Mouse (Mus musculus): ENCODE results near the gene Cenpv. TPM values are rescaled to one million over a fixed set of nuclear protein-coding genes. Genes with fewer than 3 reads are reported as not detected.

The Cenpv gene
- polyA plus RNA-seq, 2 experiments: 22.3 to 26.6 TPM

GRCm38 (mm10) chr11:62537590-62537989 lies 1.5 kb downstream of the Cenpv start:
- no peak for ATAC-seq (ENCODE audit: insufficient read depth)
- H3K9me3 ChIP-seq (ENCODE audit: control insufficient read depth, low read length): no peaks in the 10 kb centered on the region
- no peak for TF ChIP-seq CTCF (IDR thresholded peaks at IDR 0.05; ENCODE audit: low read depth)
- TF ChIP-seq EP300 (IDR thresholded peaks at IDR 0.05; ENCODE audit: low read depth): no peak
- DNase-seq (ENCODE audit: low read depth in 3 of 3, low spot score in 3 of 3): no peak
- H3K27ac ChIP-seq: no peak overlapping the region
- 23% methylated on average over 7 of the region's 7 CpGs for WGBS (ENCODE audit: insufficient replicate concordance)
- H3K9ac ChIP-seq (replicated peaks): 0 out of 2 replicates have a peak overlapping the region, but pooled peaks have one; percentile 14
- H3K4me1 ChIP-seq (replicated peaks; ENCODE audit: control insufficient read depth in 2 of 2, insufficient read depth in 2 of 2, low read length in 1 of 2): peaks cover 0 to 7% of the 10 kb centered on the region in 2 experiments; a peak in 3 of 4 replicates
- peak overlapping the region; percentile 74 for H3K4me2 ChIP-seq (ENCODE audit: low read depth)
- H3K27me3 ChIP-seq (ENCODE audit: control insufficient read depth, insufficient read depth, low read length): peaks cover 4% of the 10 kb centered on the region
- peak overlapping the region; percentile 3 to 77; a peak in 3 of 4 replicates for H3K4me3 ChIP-seq (ENCODE audit: insufficient read depth in 1 of 2, low read depth in 2 of 2, low read length in 2 of 2)
- no peaks in the 10 kb centered on the region; the same call in 1 of the 2 replicates for H3K36me3 ChIP-seq (replicated peaks; ENCODE audit: control insufficient read depth, insufficient read depth, low read depth)

GRCm38 (mm10) chr11:62537089-62537488 lies 2.0 kb downstream of the Cenpv start:
- H3K4me2 ChIP-seq (ENCODE audit: low read depth): peak overlapping the region; percentile 74
- TF ChIP-seq EP300 (IDR thresholded peaks at IDR 0.05; ENCODE audit: low read depth) (no peak), CTCF (IDR thresholded peaks at IDR 0.05; ENCODE audit: low read depth) (no peak)
- no peak for DNase-seq (ENCODE audit: low read depth in 3 of 3, low spot score in 3 of 3)
- no peaks in the 10 kb centered on the region for H3K9me3 ChIP-seq (ENCODE audit: control insufficient read depth, low read length)
- 80% methylated on average over 8 of the region's 8 CpGs for WGBS (ENCODE audit: insufficient replicate concordance)
- peaks cover 0 to 7% of the 10 kb centered on the region in 2 experiments; a peak in 3 of 4 replicates for H3K4me1 ChIP-seq (replicated peaks; ENCODE audit: control insufficient read depth in 2 of 2, insufficient read depth in 2 of 2, low read length in 1 of 2)
- peaks cover 4% of the 10 kb centered on the region for H3K27me3 ChIP-seq (ENCODE audit: control insufficient read depth, insufficient read depth, low read length)
- H3K27ac ChIP-seq: no peak overlapping the region
- no peaks in the 10 kb centered on the region; the same call in 1 of the 2 replicates for H3K36me3 ChIP-seq (replicated peaks; ENCODE audit: control insufficient read depth, insufficient read depth, low read depth)
- no peak overlapping the region for H3K9ac ChIP-seq (replicated peaks)
- no peak overlapping the region for H3K4me3 ChIP-seq (ENCODE audit: insufficient read depth in 1 of 2, low read depth in 2 of 2, low read length in 2 of 2)
- ATAC-seq (ENCODE audit: insufficient read depth): no peak

GRCm38 (mm10) chr11:62522283-62522682 lies 16.8 kb downstream of the Cenpv start:
- H3K36me3 ChIP-seq (replicated peaks; ENCODE audit: control insufficient read depth, insufficient read depth, low read depth): no peaks in the 10 kb centered on the region
- no peaks in the 10 kb centered on the region for H3K4me1 ChIP-seq (replicated peaks; ENCODE audit: control insufficient read depth in 2 of 2, insufficient read depth in 2 of 2, low read length in 1 of 2)
- no peak for DNase-seq (ENCODE audit: low read depth in 3 of 3, low spot score in 3 of 3)
- H3K4me2 ChIP-seq (ENCODE audit: low read depth): no peak overlapping the region
- TF ChIP-seq CTCF (IDR thresholded peaks at IDR 0.05; ENCODE audit: low read depth) (no peak), EP300 (IDR thresholded peaks at IDR 0.05; ENCODE audit: low read depth) (no peak)
- no peak for ATAC-seq (ENCODE audit: insufficient read depth)
- H3K4me3 ChIP-seq (ENCODE audit: insufficient read depth in 1 of 2, low read depth in 2 of 2, low read length in 2 of 2): no peak overlapping the region
- H3K9ac ChIP-seq (replicated peaks): no peak overlapping the region
- no peak overlapping the region for H3K27ac ChIP-seq
- no peaks in the 10 kb centered on the region for H3K9me3 ChIP-seq (ENCODE audit: control insufficient read depth, low read length)
- 24% methylated on average over 2 of the region's 2 CpGs for WGBS (ENCODE audit: insufficient replicate concordance)
- no peaks in the 10 kb centered on the region for H3K27me3 ChIP-seq (ENCODE audit: control insufficient read depth, insufficient read depth, low read length)

GRCm38 (mm10) chr11:62518991-62519390 lies 20.1 kb downstream of the Cenpv start:
- no peak overlapping the region for H3K9ac ChIP-seq (replicated peaks)
- no peak overlapping the region for H3K4me2 ChIP-seq (ENCODE audit: low read depth)
- H3K36me3 ChIP-seq (replicated peaks; ENCODE audit: control insufficient read depth, insufficient read depth, low read depth): no peaks in the 10 kb centered on the region
- H3K4me3 ChIP-seq (ENCODE audit: insufficient read depth in 1 of 2, low read depth in 2 of 2, low read length in 2 of 2): no peak overlapping the region
- no peaks in the 10 kb centered on the region for H3K27me3 ChIP-seq (ENCODE audit: control insufficient read depth, insufficient read depth, low read length)
- ATAC-seq (ENCODE audit: insufficient read depth): no peak
- no peak for TF ChIP-seq CTCF (IDR thresholded peaks at IDR 0.05; ENCODE audit: low read depth)
- TF ChIP-seq EP300 (IDR thresholded peaks at IDR 0.05; ENCODE audit: low read depth): no peak
- no peaks in the 10 kb centered on the region for H3K9me3 ChIP-seq (ENCODE audit: control insufficient read depth, low read length)
- no peaks in the 10 kb centered on the region for H3K4me1 ChIP-seq (replicated peaks; ENCODE audit: control insufficient read depth in 2 of 2, insufficient read depth in 2 of 2, low read length in 1 of 2)
- WGBS (ENCODE audit: insufficient replicate concordance): 57% methylated on average over 2 of the region's 2 CpGs
- no peak for DNase-seq (ENCODE audit: low read depth in 3 of 3, low spot score in 3 of 3)
- no peak overlapping the region for H3K27ac ChIP-seq

- Histone ChIP-seq H3K4me3 (ENCODE audit: insufficient read depth in 1 of 2, low read depth in 2 of 2, low read length in 2 of 2) (no peak overlapping the region), H3K9ac (replicated peaks) (no peak overlapping the region), H3K27ac (no peak overlapping the region), H3K4me1 (replicated peaks; ENCODE audit: control insufficient read depth in 2 of 2, insufficient read depth in 2 of 2, low read length in 1 of 2) (no peaks in the 10 kb centered on the region), H3K27me3 (ENCODE audit: control insufficient read depth, insufficient read depth, low read length) (no peaks in the 10 kb centered on the region), H3K9me3 (ENCODE audit: control insufficient read depth, low read length) (no peaks in the 10 kb centered on the region), H3K4me2 (ENCODE audit: low read depth) (no peak overlapping the region), H3K36me3 (replicated peaks; ENCODE audit: control insufficient read depth, insufficient read depth, low read depth) (no peaks in the 10 kb centered on the region)
- ATAC-seq (ENCODE audit: insufficient read depth) (no peak), DNase-seq (ENCODE audit: low read depth in 3 of 3, low spot score in 3 of 3) (no peak)
- TF ChIP-seq EP300 (IDR thresholded peaks at IDR 0.05; ENCODE audit: low read depth) (no peak), CTCF (IDR thresholded peaks at IDR 0.05; ENCODE audit: low read depth) (no peak)
- WGBS (ENCODE audit: insufficient replicate concordance): 73% methylated on average over 6 of the region's 6 CpGs
Measured at GRCm38 (mm10) chr11:62513311-62513710, 25.8 kb downstream of the Cenpv start.

Data from liver, embryonic 14.5 days (tissue).